Mouse (Mus musculus): ENCODE data around the gene Cryba4. TPM values are rescaled to one million over a fixed set of nuclear protein-coding genes. Genes with fewer than 3 reads are reported as not detected.

The Cryba4 gene
- polyA plus RNA-seq, 1 experiment: 0.39 TPM

DNA sequence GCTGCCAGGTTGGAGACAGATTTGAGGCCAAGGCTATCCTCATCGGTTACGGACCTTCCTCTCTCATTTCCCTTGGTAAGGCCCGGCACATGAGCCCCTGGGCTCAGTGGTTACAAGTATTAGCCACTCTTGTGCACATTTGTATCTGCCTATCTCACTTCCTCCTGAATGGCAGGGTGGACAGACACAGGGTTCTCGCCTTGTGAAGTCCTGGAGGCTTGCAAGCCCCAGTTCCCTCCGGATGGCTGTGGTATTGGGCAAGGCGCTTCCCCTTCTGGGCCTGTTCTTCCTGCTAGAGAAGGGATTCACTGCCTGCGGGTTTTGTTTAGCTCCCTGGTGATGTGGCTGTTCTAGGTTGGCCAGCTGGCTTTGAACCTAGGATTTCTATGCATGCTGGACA, 27.8 kb upstream of the Cryba4 start:
- no peak for TF ChIP-seq GATA1 (IDR thresholded peaks at IDR 0.05; ENCODE audit: low read length)

DNA sequence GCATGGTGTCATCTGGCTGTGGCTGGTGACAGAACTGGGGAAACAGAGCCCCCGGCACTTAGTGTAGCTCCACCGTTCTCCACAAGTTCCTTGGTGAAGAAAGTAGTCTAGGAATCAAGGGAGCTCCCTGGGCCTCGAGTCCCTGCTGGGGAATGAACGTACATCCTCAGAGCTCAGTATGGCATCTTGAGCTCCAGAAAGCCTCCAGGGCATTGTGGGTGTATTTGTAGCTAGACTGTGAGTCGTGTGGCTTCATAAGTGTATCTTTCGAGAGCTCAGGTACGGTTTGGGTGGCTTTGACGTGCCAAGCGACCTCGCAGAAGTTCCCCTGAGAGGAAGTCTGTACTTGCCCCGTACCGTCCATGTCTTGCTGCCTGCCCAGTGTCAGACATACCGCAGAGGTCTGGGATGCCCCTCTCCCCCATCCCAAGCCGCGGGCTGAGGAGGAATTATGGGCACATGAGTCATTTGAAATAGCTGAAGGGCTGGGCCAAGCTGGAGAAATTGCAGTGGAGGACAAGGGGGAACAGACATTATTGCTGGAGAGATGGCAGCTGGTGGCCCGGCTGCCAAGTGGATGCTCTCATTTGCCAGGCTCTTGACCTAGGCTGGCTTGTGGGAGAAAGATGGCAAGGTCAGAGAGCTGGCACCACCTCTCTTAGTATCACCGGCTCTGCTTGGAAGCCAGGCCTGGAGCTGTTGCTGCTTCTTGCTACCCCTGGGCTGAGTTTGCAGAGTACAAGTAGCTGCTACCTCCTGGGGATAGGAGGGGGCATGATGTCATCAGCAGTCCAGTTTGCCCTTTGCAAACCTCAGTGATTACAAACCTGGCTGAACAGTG, 27.1 kb upstream of the Cryba4 start:
- no peak for TF ChIP-seq GATA1 (IDR thresholded peaks at IDR 0.05; ENCODE audit: low read length)

DNA sequence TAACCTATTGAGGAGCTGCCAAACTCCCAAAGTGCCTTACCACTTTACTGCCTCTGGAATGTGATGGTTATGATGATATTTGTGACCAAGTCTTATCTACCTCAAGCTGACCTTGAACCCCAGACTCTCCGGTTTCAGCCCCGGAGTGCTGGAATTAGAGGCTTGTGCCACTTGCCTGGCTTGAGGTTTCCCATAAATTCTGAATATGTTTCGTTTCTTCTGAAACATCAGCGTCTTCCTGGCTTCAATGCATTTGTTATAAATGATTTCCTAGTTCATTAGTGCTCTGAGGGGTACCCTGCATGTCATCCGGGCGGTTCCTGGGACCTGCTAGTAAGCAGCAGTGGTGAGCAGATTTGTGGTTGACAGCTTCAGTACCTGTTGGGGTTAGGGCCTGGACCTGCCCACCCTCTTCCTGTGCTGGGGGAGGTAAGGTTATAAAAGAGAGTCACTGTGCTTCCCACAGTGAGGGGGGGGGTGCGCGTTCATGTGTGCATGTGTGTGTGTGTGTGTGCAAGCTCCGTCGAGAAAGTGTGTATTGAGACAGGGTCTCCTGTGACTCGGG, 25.7 kb upstream of the Cryba4 start:
- TF ChIP-seq GATA1 (IDR thresholded peaks at IDR 0.05; ENCODE audit: low read length): no peak

DNA sequence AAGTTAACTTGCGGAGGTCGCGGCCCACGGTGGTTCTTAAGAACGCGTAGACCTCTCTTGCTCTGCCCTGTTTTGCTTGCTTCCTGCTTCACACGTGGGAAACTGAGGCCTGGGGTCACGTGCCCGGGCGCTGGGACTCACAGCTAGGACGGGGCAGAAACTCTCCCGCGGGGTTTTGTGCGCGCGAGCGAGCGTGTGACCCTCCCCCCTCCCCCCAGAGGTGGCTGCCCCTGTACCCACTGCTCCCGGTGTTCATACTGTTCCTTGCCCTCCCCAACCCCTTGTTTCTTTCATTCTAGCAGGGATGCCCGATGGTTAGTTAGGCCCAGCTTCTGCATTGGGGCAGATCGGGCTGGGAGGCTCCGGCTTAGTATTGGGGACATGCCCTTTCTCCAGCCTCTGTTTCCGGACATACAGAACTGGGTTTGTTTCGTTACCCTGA, 24.6 kb upstream of the Cryba4 start:
- no peak for TF ChIP-seq GATA1 (IDR thresholded peaks at IDR 0.05; ENCODE audit: low read length)

DNA sequence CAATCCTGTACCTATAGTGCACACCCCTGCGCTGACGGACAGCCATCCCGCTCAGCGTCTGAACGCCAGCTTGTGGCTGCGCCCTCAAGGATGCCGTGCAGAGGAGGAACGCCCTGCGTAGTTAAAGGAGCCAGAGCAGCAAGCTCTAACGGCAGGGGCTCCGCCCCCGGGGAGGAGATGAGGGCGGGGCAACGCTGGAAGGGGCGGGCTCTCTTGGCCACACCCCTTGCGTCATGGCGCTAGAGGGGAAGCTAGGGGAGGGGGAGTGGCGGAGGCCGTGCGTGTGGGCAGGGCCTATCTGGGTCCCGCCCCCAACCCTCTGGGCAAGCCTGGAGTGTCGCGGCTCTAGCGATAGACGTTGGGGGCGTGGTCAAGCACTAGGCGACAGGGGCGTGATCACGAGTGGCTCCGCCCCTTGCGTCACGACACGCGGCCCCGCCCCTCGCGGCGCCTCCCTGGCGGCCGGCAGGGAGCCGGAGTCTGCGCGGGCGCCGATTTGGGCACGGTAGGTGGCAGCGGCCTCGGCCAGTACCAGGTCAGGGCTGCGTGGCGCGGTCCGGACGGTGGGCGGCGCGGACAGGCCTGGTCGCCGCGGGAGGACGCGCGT, 24.1 kb upstream of the Cryba4 start, which contains the start of gene Tpst2:
TSS of gene Tpst2 (plus strand) at position 425 of the 607 bp plus-strand sequence.
- no peak for TF ChIP-seq GATA1 (IDR thresholded peaks at IDR 0.05; ENCODE audit: low read length)

DNA sequence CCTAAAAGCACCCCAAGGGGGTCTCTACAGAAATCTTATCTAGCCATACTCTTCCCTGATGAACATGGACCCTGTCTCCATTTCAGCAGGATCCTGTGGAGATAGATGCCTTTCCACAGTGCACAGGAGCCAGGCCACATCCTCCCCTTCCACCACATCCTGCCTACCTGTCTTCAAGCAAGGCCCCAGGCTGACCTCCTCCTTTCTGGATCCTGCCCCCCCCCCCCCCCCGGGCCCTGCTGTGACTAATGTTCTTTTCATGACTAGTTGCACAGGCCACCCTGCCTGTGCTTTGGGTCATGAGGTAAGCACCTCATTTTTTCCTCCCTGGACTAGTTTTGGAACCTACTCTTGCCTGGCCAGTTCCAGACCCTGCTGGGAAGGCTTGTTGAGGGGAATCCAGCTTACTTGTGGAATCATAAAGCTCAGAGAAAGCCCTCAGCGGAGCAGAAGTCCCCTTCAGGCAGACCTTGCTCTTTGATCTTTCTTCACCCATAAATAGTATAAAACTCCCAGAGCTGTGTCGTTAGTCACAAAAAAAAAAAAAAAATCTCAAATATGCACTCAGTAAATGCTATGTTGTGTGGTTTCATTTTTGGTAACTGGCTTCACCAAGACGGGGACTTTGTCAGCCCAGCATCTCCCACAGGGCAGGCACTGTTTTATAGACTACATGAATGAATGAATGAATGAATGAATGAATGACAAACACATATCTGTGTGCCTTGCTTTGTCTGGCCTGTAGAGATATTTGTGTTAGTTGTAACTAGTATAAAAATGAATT, 22.9 kb upstream of the Cryba4 start:
- TF ChIP-seq GATA1 (IDR thresholded peaks at IDR 0.05; ENCODE audit: low read length): no peak

DNA sequence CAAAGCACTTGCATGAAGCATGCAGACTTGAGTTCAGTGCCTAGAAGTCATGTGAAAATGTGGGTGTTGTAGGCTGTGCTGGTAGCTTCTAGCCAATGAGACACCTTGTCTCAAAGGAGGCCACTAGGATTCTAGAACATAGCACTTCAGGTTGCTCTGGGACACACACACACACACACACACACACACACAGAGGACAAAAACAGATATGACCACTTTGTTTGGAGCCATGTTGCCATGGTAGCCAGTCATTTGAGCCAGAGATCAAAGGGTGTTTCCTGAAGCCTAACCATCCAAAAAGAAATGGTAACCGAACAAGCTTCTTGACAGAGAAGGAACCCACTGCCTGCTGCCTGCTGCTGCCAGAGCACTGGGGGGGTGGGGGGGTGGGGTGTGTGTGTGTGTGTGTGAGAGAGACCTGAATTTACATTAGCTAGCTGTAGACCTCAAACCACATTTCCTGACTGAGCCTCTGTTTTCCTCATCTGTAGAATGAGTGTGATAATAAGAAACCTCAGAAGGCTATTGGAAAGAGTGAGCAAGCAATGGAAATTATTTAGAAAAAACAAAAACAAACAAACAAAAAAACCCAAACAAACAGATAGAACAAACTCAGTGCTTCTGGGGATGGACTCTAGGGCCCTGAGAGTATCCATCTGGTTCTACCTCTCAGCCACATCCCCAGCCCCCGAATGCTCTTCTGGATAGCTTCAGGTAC, 21.6 kb upstream of the Cryba4 start:
- no peak for TF ChIP-seq GATA1 (IDR thresholded peaks at IDR 0.05; ENCODE audit: low read length)

DNA sequence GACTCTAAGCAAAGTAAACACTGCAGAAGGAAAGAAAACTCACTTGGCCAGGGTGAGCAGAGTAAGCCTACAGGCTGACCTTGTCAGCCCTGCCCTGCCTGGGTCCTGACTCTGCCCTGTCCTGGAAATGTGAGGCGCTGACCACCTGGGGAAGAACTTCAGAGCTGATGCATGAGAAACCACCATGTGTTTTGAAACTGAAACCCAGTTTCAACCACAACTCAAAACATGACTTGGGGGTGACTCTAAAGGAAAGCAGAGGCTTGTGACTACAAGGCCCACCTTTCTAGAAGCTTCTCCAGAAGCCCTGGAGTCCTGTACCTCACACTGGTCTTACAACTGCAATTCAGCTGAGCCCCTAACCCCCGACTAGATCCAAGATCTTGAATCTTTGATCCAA, 20.6 kb upstream of the Cryba4 start:
- TF ChIP-seq GATA1 (IDR thresholded peaks at IDR 0.05; ENCODE audit: low read length): no peak

DNA sequence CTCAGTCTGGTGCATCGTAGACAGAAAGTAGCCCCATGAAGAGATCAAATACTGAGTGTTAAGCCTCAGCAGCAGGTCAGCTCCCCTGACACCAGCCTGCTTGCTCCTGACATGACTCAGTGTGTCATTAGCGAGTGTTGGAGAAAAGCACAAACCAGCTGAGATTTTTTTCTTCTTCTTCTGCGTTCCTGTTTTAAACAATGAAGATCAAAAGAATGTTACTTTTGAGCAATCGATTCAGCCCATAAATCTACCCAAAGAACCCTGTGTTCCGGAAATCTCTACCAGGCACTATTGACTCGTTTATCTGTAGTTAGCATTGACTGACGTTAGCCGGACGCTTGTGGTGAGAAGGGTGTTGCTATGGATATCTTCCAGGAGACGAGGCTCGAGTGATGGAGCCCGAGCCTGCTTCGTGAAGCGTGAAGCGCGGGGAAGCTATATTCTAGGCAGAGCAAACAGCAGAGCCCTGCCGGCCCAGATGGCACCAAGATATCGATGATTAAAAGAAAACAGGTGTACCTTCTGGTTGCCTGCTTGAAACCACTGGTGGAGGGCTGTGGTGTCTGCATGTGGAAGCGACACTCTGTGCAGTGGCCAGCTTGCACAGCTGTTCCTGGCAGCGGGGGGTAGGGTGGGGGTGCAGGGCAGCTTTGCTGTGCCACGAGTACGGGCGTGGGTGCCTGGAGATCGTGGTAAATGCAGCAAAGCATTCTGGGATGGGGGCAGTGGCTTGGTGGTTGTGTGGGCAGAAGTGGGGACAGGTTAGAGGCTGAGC, 18.6 kb upstream of the Cryba4 start:
- peak; percentile 37 for TF ChIP-seq GATA1 (IDR thresholded peaks at IDR 0.05; ENCODE audit: low read length)

DNA sequence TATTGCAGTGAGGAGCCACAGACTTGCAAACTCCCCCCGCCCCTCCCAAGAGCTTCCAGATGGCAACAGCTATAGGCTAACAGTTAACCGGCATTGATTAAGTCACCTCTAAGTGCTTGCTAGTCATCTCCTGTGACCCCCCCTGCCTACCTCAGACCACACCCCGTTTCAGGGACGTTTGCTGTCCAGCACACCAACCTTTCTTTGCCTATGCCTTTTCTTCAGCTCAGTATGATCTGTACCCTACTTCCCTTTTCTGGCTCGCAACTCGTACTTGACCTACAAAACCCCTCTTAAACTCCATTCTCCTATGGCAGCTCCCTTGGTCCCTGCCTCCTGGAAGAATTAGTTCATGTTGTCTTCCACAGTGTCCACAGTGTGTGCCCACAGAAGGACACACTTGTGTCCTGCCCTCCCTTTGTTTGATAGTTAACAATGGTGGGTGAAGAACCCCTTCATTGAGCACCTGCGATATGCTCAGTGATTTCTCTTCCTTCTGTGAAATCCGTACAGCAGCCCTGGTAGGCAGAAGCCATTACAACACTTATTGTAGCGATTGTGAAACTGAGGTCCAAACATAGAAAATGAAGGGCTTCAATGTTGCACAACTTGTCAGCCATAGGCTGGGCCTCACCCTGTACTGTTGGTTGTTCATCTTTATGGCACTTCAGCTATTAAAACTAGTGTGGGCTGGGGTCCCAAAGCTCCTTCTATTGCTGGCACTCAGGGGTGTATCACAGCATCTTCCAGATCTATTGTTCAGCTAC, 13.9 kb upstream of the Cryba4 start:
- TF ChIP-seq GATA1 (IDR thresholded peaks at IDR 0.05; ENCODE audit: low read length): no peak

DNA sequence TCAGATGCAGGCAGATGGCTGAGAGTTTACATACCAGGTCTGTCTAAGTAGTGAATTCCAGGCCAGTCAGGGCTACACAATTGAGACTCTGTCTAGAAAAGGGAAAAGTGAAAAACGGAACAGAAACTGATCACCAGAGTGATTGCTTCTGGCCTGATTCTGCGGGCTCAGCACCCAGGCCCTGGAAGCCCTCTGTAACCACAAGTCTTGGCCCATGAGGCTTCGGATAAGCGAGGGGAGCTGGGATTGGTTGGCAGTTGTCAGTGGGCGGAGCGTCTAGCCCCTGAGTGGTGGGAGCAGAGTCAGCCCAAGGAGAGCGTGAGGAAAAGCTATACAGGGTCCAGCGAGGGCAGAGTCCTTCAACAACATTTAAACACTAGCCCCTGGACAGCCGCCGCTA, 13.2 kb upstream of the Cryba4 start:
- TF ChIP-seq GATA1 (IDR thresholded peaks at IDR 0.05; ENCODE audit: low read length): no peak

DNA sequence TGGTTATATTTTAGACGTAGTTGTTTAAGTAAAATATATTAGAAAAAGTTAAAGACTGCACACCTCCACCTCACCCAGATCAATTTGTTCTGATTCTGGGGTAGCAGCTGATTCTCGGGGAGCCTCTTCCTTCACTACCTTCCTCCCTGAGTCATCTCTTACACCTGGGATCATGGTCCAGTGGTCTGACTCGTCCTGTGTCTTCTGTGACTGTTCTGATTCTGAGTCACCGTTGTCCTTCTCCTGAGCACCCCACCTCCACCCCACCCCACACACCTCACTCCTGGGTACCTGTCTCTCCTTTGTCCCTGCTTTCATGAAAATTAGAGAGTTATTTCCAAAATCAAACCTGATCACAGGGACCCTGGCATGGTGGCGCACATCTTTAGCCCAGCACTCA, 12.8 kb upstream of the Cryba4 start:
- no peak for TF ChIP-seq GATA1 (IDR thresholded peaks at IDR 0.05; ENCODE audit: low read length)

DNA sequence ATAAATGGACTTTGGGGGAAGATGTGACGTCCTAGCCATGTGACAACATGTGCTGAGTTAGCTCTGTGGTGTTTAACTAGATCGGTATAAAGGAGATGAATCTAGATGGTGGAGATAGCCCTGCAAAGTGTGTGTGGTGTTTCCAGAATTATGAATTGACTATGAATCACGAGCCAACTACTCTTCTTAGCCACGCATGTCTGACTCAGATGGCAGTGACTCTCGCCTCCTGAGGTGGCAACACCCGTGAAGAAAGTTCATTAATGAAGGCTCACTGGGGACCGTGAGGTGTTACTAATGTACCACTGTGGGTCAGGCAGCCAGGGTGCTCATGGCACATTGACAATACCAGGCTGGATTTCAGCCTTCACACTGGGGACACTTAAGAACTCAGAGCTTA, 11.8 kb upstream of the Cryba4 start:
- no peak for TF ChIP-seq GATA1 (IDR thresholded peaks at IDR 0.05; ENCODE audit: low read length)

DNA sequence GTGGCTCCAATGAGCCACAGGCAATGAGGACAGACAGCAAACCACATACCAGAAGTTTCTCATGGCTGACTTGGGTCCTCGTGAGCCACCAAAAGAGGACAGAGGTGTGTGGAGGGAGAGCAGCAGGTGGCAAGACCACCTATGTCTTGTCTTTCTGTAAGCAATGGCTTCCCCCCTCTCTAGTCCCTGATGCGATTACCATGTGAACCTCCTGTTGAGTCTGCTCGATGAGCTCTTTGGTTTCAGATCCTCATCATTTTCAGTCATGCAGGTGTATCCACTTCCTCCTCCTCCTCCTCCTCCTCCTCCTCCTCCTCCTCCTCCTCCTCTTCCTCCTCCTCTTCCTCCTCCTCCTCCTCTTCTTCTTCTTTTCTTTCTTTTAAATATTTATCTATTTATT, 8.5 kb upstream of the Cryba4 start:
- TF ChIP-seq GATA1 (IDR thresholded peaks at IDR 0.05; ENCODE audit: low read length): no peak
